Mouse (Mus musculus) liver, embryonic 13.5 days (tissue): ENCODE measurements around the gene Nrn1. TPM values are rescaled to one million over a fixed set of nuclear protein-coding genes. Genes with fewer than 3 reads are reported as not detected.
A peak's percentile ranks its signal among the peaks of the same experiment; 100 is the strongest.

Experiments
- ATAC-seq: fragments of 200-750 bp; cut with Nextera tagmentation; 2 replicates; pipeline ENCODE4 v1.8.0; 2017; ENCODE audit warnings: low read depth, mild to moderate bottlenecking, moderate number of reproducible peaks, moderate library complexity
- DNase-seq: peaks from one replicate; pipeline ENCODE4 v3.0.0; 2022
- H3K27ac ChIP-seq: fragments of 300-500 bp; sonication (generic); 2 replicates; pipeline ENCODE4 v1.5.1; 2015; ENCODE audit warnings: moderate library complexity, mild to moderate bottlenecking, inconsistent platforms
- H3K27me3 ChIP-seq: fragments of 300-500 bp; sonication (generic); 2 replicates; pipeline ENCODE4 v1.6.1; 2015; ENCODE audit warnings: mild to moderate bottlenecking, inconsistent platforms
- H3K36me3 ChIP-seq: fragments of 300-500 bp; sonication (generic); 2 replicates; pipeline ENCODE4 v1.6.1; 2015; ENCODE audit warnings: mild to moderate bottlenecking, inconsistent platforms
- H3K4me1 ChIP-seq: fragments of 300-500 bp; sonication (generic); replicated peaks from 2 replicates; pipeline ENCODE4 v1.6.1; 2015; ENCODE audit warnings: inconsistent platforms
- H3K4me2 ChIP-seq: fragments of 300-500 bp; sonication (generic); 2 replicates; pipeline ENCODE4 v1.6.1; 2015; ENCODE audit warnings: inconsistent platforms, mild to moderate bottlenecking, moderate library complexity
- H3K4me3 ChIP-seq: fragments of 300-500 bp; sonication (generic); replicated peaks from 2 replicates; pipeline ENCODE4 v1.5.1; 2015; ENCODE audit warnings: mild to moderate bottlenecking, inconsistent platforms
- H3K9ac ChIP-seq: fragments of 300-500 bp; sonication (generic); 2 replicates; pipeline ENCODE4 v1.6.1; 2015; ENCODE audit warnings: mild to moderate bottlenecking, inconsistent platforms
- H3K9me3 ChIP-seq: fragments of 300-500 bp; sonication (generic); replicated peaks from 2 replicates; pipeline ENCODE4 v1.6.1; 2016; ENCODE audit warnings: inconsistent platforms
- WGBS: fragments of 180-500 bp; shearing (Covaris S2); methylation state at CpG from one replicate; pipeline ENCODE4 v1.1.7; 2015; ENCODE audit not compliant: insufficient replicate concordance; 5-methylcytosine and 5-hydroxymethylcytosine counted together
- polyA plus RNA-seq: library from polyadenylated mRNA; unstranded; fragments of >200 nt; fragmentation: Nextera tagmentation; extraction: Ambion mirVana; gene quantifications from 2 replicates; pipeline ENCODE4 v1.2.1, GENCODE M21; 2015

The Nrn1 gene
- polyA plus RNA-seq, 1 experiment from 2014 or later, result 10.4 TPM

DNA sequence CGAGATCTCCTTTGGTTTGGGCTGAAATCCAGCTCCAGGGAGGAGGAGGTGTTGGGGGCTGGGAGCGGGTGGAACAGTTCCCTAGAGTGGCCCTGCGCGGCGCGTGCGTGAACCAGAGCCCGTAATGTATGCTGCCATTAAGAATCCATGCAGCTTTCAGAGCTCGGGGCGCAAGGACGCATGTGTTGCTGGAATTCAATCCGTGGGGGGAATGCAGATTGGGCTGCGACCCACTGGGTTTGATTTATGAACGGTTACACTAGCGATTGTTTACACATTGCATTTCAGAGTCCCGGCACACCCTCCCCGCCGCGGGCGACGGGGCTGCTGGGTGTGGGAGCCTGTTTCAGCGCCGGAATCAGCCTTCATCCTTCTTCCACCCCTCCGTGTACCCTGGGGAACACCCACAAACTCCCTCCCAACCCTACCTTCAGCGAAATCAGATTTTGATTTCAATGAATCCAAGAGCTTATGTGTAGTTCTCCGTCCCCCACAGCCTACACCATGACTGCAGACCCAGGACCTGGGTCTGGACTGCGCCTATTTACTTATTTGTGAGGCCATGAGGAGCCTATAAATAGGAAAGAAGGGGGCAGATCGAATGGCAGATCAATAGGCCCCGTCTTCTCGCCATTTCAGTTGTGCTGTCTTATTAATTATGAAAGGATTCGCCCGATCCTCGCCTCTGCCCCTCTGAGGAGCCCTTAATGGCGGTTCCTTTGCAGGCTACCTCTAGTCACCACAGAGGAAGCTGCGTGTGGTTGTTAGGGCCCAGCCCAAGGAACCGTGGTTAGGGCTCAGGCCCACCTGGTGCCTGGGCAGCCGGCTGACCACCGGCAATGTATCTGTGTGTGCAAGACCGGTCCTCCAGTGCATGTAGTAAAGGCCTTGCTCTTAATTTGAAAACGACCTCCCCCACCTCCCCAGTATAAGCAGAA lies 10.1 kb downstream of the Nrn1 start:
- no peak for ATAC-seq
- Histone ChIP-seq H3K27me3 (peaks cover 94% of the 10 kb centered on the region), H3K4me1 (peaks cover 12% of the 10 kb centered on the region; the same call in 1 of the 2 replicates), H3K4me3 (peak overlapping the region; percentile 12; the same call in 1 of the 2 replicates), H3K27ac (no peak overlapping the region), H3K9me3 (no peaks in the 10 kb centered on the region), H3K4me2 (peak overlapping the region; percentile 38), H3K9ac (no peak overlapping the region), H3K36me3 (no peaks in the 10 kb centered on the region)
- WGBS, result 1% methylated on average over 40 of the region's 40 CpGs
- DNase-seq, result no peak

DNA sequence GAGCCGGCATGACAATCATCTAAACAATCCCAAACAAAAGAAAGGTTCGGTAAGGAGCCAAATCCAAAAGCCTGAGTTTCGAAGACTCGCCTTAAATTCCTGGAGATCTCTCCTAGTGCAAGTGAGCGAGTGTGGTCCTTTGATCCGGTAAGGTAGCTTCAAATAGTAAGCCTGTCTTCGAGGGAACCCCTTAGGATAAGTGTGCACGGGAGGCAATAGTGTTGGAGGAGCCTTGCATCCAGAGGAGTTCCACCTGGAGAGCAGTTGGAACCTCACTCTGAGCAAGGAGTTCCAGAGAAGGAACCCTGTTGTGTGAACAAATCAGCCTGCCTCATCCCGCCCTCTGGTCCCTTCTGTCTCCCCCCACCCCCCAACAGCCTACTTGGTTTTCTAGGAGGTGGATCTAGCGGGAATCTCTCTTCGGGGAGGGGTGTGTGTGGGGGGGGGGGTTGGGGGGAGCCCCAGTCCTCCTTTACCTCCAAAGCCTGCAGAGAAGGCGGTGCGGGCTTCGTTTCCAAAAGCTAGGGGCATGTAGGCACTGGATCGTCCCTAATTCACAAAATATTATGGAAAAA lies 11.1 kb downstream of the Nrn1 start:
- H3K9ac ChIP-seq, result no peak overlapping the region
- H3K4me2 ChIP-seq, result no peak overlapping the region
- H3K4me3 ChIP-seq, result no peak overlapping the region
- WGBS, result 3% methylated on average over 15 of the region's 15 CpGs
- no peak for ATAC-seq
- peaks cover 84% of the 10 kb centered on the region for H3K27me3 ChIP-seq
- no peak overlapping the region for H3K27ac ChIP-seq
- no peaks in the 10 kb centered on the region for H3K9me3 ChIP-seq
- no peak for DNase-seq
- no peaks in the 10 kb centered on the region for H3K36me3 ChIP-seq
- H3K4me1 ChIP-seq, result peaks cover 12% of the 10 kb centered on the region; the same call in 1 of the 2 replicates

DNA sequence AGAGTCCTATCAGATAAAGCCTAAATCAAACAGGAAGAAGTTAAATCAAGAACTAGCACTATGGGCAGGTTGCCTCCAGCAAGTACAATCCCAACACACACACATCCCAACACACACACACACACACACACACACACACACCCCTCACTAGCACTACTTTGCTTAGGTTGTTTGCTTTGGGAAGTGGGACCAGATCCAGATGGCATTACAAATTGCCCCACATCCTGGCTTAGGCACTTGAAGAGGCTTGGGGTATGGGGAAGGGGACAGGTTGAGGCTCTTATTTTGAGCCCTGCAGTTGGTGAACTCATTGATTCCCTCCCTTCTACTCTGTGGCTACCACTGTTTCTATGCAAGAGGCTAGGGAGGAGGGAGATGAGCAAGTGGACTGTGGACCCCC lies 12.6 kb downstream of the Nrn1 start:
- no peak overlapping the region for H3K9ac ChIP-seq
- H3K27ac ChIP-seq, result no peak overlapping the region
- DNase-seq, result no peak
- no peaks in the 10 kb centered on the region for H3K36me3 ChIP-seq
- peaks cover 10% of the 10 kb centered on the region; the same call in 1 of the 2 replicates for H3K4me1 ChIP-seq
- no peak overlapping the region for H3K4me3 ChIP-seq
- no peaks in the 10 kb centered on the region for H3K9me3 ChIP-seq
- no peak overlapping the region for H3K4me2 ChIP-seq
- peaks cover 69% of the 10 kb centered on the region for H3K27me3 ChIP-seq
- ATAC-seq, result no peak

GRCm38 (mm10) chr13:36720297-36721017 lies 14.5 kb downstream of the Nrn1 start:
- WGBS, result 71% methylated on average over 5 of the region's 5 CpGs
- DNase-seq, result no peak
- Histone ChIP-seq H3K9ac (no peak overlapping the region), H3K4me1 (peaks cover 5% of the 10 kb centered on the region; the same call in 1 of the 2 replicates), H3K4me2 (no peak overlapping the region), H3K27me3 (peaks cover 51% of the 10 kb centered on the region), H3K4me3 (no peak overlapping the region), H3K36me3 (no peaks in the 10 kb centered on the region), H3K9me3 (no peaks in the 10 kb centered on the region), H3K27ac (no peak overlapping the region)
- no peak for ATAC-seq

- Histone ChIP-seq H3K27me3 (peaks cover 20% of the 10 kb centered on the region), H3K27ac (no peak overlapping the region), H3K4me3 (no peak overlapping the region), H3K9me3 (no peaks in the 10 kb centered on the region), H3K4me2 (no peak overlapping the region), H3K36me3 (no peaks in the 10 kb centered on the region), H3K4me1 (no peaks in the 10 kb centered on the region), H3K9ac (no peak overlapping the region)
- 41% methylated on average over 3 of the region's 3 CpGs for WGBS
- no peak for ATAC-seq
- DNase-seq, result no peak
Measured at GRCm38 (mm10) chr13:36717376-36717775, 17.6 kb downstream of the Nrn1 start.

- H3K9ac ChIP-seq, result no peak overlapping the region
- no peak overlapping the region for H3K27ac ChIP-seq
- no peak overlapping the region for H3K4me2 ChIP-seq
- no peaks in the 10 kb centered on the region for H3K4me1 ChIP-seq
- H3K9me3 ChIP-seq, result no peaks in the 10 kb centered on the region
- no peak overlapping the region for H3K4me3 ChIP-seq
- 44% methylated on average over 2 of the region's 2 CpGs for WGBS
- peaks cover 13% of the 10 kb centered on the region for H3K27me3 ChIP-seq
- DNase-seq, result no peak
- ATAC-seq, result no peak
- H3K36me3 ChIP-seq, result no peaks in the 10 kb centered on the region
Measured at GRCm38 (mm10) chr13:36716708-36717107, 18.2 kb downstream of the Nrn1 start.

GRCm38 (mm10) chr13:36714101-36714500 lies 20.8 kb downstream of the Nrn1 start:
- DNase-seq, result no peak
- ATAC-seq, result no peak

GRCm38 (mm10) chr13:36707088-36707690 lies 27.7 kb downstream of the Nrn1 start:
- DNase-seq (no peak), ATAC-seq (no peak)
- H3K27ac ChIP-seq, result no peak overlapping the region
- H3K9ac ChIP-seq, result no peak overlapping the region
- H3K4me1 ChIP-seq, result no peaks in the 10 kb centered on the region
- H3K4me3 ChIP-seq, result no peak overlapping the region
- H3K9me3 ChIP-seq, result no peaks in the 10 kb centered on the region
- no peaks in the 10 kb centered on the region for H3K36me3 ChIP-seq
- H3K4me2 ChIP-seq, result no peak overlapping the region
- 41% methylated on average over 3 of the region's 3 CpGs for WGBS
- H3K27me3 ChIP-seq, result no peaks in the 10 kb centered on the region

More at GRCm38 (mm10) chr13:36714101-36714500, 20.8 kb downstream of the Nrn1 start:
- H3K9me3 ChIP-seq, result no peaks in the 10 kb centered on the region
- no peaks in the 10 kb centered on the region for H3K4me1 ChIP-seq
- H3K9ac ChIP-seq, result no peak overlapping the region
- no peak overlapping the region for H3K4me2 ChIP-seq
- no peaks in the 10 kb centered on the region for H3K36me3 ChIP-seq
- no peak overlapping the region for H3K4me3 ChIP-seq
- no peaks in the 10 kb centered on the region for H3K27me3 ChIP-seq
- 50% methylated on average over 2 of the region's 2 CpGs for WGBS
- H3K27ac ChIP-seq, result no peak overlapping the region

- ATAC-seq (no peak), DNase-seq (no peak)
- no peaks in the 10 kb centered on the region for H3K27me3 ChIP-seq
- no peak overlapping the region for H3K9ac ChIP-seq
- H3K4me2 ChIP-seq, result no peak overlapping the region
- no peaks in the 10 kb centered on the region for H3K36me3 ChIP-seq
- H3K4me1 ChIP-seq, result no peaks in the 10 kb centered on the region
- no peaks in the 10 kb centered on the region for H3K9me3 ChIP-seq
- H3K4me3 ChIP-seq, result no peak overlapping the region
- WGBS, result 56% methylated on average over 8 of the region's 8 CpGs
- no peak overlapping the region for H3K27ac ChIP-seq
Measured at GRCm38 (mm10) chr13:36696351-36696771, 38.6 kb downstream of the Nrn1 start.

- Histone ChIP-seq H3K36me3 (no peaks in the 10 kb centered on the region), H3K9ac (no peak overlapping the region), H3K9me3 (no peaks in the 10 kb centered on the region), H3K27me3 (no peaks in the 10 kb centered on the region), H3K4me3 (no peak overlapping the region), H3K4me1 (no peaks in the 10 kb centered on the region), H3K4me2 (no peak overlapping the region), H3K27ac (no peak overlapping the region)
- WGBS, result 25% methylated on average over 7 of the region's 7 CpGs
- ATAC-seq (no peak), DNase-seq (no peak)
Measured at GRCm38 (mm10) chr13:36695516-36696201, 39.3 kb downstream of the Nrn1 start.
